Mouse (Mus musculus) thymus, postnatal 14 days (tissue): Measurements from ENCODE around the gene Pidd1.
A peak's percentile ranks its signal among the peaks of the same experiment; 100 is the strongest.

Experiments used
- DNase-seq: peaks from one replicate; pipeline ENCODE4 v3.0.0; 2021

The Pidd1 gene

DNA sequence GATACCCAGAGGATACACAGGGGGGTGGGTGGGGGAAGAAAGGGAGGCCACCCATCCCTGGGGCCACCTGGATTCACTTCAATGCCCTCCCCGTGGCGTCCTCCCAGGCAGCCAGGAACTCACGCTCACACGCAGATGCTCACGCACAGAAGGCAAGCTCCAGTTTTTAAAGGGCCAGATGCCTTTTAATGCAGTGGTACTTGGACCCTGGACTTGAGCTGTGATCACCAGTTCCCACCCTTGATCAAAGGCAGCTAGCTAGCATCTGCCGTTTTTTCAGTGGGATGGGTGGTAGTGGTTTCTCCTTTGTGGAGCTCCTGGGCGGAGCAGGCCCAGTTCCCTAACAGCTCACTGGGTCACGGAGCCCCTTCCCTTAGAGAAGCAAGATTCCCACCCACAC lies 9.4 kb downstream of the Pidd1 start:
- peak; percentile 48 for DNase-seq

DNA sequence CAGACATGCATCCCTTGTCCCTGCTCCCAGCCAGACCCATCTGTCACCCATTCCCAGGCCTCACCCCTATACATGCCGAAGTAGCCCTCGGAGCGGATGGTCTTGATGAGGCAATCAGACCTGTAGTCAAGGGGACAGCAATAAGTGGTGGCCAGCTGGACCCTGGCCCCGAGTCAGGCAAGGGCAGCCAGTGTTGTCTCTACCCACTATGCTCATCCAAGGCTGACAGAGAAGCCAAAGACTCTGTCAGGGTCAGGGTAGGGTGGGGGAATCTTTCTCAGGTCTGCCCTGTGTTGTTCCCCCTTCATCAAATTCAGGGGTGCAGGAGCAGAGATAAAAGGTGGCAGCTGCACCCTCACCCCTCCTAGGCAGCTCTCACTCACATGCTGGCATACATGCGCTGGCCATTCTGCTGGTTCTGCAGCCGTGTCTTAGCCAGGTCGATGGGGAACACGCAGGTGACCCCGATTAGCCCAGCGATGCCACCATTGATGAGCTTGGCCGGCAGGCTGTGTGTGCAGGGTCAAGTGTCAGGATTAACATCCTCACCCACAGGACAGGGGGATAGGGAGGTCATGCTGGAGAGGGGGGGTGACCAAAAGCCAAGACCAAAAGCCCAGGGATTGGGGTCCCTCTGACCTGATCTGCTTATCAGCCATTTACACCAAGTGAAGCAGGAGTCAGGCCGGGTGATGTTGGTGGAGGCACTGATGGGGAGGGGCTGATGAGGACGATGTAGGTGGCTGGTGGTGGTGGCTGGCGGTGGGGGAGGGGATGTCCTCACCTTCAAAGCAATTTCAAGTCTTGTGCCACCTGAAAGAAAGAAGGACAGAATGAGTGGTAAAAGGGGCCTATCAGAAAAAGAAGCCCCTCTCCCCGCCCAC lies 10.1 kb downstream of the Pidd1 start:
- DNase-seq: peak; percentile 5

DNA sequence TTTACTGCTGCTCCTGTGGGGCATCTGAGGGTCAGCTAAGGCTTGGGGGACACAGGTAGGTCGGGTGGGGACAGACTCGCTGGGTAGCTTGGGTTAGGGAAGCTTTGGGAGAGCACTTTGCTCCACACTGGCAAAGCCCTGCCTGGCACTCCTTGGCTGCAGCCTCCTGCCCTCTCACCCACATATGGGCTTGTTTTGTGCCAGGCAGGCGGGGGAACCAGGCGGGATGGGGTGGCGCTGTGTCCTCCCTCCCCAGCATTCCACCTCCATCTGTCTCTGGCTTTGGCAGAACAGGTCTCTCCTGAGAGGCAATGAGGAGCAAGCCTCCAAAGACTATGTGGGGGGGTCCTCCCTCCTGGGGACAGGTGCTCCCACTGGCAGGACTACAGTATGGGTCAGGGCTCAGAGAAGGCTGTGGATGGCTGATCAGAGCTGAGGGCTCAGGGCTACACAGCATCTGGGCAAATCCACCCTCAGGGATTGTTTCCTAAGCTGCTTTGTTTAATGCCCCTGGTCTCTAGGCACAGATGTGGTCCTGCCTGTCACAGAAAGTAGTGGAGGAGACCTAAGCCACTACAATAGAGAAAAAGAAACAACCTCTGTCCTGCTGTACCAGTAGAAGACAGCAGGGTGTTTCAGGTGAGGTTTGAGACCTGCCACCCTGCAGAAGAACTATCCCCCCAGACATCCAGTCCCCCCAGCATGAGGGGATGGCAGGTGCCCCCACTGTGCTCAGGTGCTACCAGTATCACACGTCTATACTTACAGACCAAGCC lies 10.9 kb downstream of the Pidd1 start:
- peak; percentile 5 for DNase-seq

DNA sequence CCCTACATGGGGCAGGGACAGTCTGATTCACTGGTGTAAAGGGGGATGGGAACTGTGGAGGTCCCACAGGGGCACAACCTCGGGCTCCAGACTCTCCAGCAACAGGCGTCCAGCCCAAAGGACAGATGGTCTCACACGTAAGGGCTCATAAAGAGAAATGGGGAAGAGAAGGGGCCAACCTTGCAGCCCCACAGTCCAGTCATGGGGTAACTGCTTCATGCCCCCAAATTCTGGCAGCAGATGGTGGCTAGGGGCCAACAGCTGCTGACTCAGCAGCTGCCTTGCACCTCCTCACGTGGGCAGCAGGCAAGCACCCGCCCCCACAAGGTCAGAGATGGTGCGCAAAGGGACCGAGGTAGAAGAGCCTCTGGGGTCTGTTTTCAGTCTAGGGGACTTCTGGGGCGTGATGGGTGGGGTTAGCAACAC lies 11.6 kb downstream of the Pidd1 start:
- DNase-seq: no peak

DNA sequence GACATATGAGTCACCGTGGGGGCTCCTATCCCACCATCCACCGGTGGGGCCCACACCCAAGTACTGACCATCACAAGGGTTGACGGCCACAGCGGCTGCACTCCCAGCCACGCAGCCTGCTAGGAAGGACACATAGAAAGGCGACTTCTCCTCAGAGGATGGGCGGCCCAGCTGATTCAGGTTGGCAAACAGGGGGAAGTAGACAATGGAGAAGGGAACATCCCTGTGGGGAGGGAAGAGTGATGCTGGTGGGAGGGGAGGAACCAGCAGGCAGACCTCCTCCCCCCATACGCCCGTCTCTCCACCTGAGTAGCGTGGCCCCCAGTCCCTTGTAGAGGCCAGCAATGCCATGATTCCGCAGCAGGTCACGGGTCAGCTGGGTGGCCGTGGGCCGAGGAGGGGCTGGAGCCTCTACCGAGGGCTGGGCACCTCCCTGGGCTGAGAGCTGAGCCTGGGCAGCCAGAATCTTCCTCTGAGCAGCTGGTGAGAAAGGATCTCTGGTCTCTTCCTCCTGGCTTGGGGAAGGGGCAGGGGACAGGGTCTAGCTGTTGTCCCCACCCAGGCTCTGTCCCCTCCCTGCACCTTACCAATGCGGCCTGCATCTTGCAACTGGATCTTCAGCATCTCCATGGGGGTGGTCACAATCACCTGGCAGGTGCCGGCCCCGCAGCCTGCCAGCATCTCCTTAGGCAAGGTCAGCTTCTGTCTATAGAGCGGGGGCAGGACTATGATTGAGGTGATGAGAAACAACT lies 12.2 kb downstream of the Pidd1 start:
- no peak for DNase-seq

DNA sequence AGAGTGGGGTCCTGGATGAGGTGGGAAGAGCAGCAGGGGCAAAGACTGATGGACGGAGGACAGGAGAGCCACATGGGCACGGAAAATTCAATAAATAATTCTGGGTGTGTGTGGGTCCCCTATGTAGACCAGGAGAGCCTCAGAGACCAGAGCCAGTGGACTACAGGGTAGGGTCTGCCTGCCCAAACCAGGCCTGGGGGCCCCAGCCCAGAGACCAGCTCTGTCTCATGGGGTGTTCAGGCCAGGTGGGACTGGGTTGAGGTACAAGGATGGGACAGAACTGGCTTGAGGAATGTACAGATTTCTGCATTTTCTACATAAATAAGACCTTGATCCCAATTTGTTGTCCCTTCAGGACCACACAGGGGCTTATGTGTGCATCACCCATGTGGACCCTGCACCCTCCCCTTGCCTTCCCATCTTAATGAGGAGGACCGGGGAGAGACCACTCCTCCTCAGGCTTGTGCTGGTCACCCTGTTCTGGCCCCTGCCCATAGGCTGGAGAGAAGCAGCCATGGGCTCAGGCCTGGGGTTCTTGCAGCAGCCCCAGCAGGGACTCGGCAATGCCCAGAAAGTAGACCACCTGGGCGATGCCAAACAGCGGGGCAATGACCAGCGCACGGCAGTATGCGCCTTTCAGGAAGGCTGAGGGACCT lies 13.1 kb downstream of the Pidd1 start:
- no peak for DNase-seq

DNA sequence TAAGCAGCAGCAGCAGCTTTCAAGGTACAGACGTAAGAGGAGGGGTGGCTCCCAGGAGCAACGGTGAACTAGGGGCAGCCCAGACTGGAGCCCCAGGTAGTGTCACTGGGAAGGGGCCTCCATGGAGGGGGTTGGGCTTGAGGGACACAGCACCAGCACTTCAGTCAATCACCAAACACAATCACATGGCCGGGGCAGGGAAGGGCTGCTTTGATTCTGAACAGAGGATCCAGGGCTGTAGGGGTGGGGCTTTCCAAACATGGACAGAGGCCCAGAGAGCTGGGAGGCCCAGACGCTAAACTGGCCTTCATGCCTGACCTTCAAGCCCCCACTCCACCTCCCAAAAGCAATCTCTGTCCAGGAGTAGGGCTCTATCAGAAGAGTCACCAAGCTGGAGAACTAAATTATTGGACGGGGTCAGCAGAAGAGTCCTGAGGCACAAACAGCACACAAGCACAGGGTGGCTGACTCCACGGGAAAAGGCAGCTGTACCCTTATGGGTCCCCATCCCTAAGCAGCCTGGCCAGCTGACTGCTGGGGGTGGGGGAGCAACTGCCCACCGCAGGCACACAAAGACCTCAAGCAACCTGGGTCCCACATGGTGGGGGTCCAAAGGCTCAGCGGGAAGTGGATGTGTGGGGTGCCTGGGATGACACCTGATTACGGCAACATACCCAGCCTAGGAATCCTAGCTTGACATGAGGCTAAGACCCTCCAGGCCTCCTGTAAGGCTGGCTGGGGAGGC lies 13.8 kb downstream of the Pidd1 start:
- DNase-seq: no peak

DNA sequence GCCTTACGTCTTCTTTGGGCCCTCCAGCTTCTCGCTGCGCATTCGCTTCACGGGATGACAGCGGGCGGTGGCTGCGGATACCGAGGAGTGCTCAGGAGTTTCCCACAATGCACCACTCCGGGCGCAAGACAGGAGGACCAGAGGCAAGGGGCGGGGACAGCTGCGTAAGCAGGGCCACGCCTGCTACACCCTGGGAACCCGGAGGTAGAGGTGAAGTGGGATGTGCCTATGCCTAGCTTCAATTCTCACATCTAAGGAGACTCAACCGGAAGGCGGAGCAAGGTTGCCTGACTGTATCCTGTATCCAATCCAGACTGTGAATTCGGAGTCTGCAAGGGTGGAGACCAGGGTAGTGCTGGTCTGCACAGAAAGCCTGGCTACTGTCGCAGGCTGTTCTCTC lies 14.5 kb downstream of the Pidd1 start, which contains the start of gene Cend1:
Cend1 (minus strand) TSS at position 182 of the 400 bp plus-strand sequence.
- peak; percentile 15 for DNase-seq

DNA sequence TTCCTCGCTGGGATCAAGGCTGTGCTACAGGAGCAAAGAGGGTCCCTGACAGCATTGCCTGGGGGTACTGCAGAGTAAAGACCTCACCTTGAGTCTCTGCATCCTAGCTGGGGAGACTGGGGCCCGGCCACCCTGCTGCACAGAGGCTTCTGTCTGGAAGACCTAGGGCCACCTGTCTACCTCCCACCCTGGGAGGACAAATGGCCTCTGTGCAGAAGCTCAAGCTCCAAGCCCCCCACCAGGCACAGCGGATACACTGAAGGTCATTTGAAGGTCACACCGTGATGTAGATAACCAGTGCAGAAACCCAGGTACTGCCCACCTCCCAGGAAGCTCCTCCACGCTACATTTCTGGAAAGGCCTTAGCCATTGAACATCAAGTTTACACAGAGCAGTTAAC lies 15.1 kb downstream of the Pidd1 start:
- no peak for DNase-seq

DNA sequence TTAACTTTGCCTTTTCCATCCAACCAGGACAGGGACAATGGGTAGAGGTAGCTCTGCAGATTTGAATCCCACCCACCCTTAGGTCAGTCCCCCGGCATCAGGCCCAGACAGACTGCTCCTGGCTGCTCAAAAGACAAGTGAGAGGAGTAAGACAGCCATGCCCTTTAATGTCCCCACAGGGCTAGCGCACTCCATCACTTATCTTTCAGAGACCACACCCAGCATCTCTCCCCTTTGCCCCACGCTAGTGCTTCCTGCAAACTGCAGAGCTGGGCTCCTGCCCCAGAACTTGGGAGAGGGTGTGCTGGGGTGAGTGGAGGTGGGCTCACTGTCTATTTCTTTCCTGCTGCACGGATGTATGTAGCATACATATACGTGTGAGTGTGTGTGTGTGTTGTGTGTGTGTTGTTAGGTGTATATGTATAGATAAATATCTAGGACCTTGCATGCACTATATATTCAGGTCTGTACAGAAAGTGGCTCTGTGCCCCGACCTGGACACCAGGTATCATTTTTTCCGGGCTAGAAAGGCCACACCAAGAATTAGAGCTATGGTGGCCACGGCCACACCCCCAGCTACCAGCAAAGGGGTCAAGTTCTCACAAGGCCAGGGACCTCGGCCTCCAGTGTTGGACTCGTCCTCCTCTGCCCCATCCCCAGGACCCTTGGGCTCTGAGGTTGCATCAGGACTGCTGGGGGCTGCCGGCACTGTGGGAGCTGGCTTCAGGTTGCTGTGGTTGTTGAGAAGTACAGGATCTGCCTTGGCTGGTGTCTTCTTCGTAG lies 16.7 kb downstream of the Pidd1 start:
- no peak for DNase-seq

DNA sequence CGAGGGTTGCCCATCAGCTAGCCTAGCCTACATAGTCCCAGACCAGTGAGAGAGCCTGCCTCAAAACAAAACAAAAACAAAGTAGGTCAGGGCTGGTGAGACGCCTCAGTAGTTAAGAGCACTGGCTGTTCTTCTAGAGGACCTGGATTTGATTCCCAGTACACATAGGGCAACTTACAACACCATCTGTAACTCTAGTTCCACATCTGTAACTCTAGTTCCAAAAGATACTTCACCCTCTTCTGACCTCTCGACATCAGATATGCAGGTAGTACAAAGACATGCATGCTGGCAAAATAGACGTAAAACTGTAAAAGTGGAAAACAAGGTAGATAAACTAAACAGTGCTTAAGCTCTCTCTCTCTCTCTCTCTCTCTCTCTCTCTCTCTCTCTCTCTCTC lies 20.0 kb downstream of the Pidd1 start:
- no peak for DNase-seq

DNA sequence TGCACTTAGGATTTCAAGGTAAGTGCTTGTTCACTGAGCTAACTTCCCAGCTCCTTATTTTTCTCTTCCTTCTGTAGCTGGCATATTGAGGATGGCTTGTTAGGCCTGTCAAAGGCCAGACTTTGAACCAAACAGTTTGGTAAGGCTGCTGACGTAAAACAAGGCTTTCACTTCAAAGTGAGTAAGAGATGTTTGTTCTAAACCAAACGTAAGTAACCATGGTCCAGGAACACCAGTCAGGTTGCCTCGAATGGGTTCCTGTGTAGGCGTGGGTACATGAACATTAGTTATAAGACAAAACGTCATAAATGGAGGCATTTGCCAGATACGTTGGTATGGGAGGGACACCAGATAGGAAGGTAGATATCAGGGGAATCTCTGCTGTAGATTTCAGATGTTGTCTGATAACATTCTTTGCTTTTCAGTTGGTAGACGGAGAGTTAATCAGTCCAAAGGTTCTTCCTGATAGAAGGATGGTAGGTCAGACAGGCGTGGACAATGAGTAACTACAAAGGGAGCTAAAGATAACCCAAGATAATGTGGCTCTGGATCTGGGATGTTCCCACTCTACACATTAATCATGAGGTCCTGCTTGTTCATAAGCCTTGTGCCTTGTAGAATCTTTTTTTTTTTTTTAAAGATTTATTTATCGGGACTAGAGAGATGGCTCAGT lies 23.7 kb downstream of the Pidd1 start:
- no peak for DNase-seq

DNA sequence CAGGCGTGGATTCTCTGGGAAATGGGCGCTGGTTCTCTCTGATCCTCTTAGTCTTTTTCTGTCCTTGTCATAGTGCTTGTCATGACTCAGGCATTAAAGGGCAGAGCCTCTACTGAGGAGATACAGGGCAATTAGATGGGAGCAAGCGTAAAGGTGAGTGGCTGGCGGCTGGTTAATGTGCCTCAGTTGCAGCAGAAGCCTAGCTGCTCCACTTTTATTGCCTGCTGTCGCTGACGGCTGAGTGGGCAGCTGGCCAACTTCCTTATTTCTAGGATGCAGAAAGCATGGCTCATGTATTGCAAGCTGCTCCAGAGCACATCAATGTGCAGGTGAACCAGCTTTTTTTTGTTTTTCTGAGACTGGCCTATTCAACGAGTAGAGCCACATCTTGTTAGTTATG lies 24.9 kb downstream of the Pidd1 start:
- no peak for DNase-seq

DNA sequence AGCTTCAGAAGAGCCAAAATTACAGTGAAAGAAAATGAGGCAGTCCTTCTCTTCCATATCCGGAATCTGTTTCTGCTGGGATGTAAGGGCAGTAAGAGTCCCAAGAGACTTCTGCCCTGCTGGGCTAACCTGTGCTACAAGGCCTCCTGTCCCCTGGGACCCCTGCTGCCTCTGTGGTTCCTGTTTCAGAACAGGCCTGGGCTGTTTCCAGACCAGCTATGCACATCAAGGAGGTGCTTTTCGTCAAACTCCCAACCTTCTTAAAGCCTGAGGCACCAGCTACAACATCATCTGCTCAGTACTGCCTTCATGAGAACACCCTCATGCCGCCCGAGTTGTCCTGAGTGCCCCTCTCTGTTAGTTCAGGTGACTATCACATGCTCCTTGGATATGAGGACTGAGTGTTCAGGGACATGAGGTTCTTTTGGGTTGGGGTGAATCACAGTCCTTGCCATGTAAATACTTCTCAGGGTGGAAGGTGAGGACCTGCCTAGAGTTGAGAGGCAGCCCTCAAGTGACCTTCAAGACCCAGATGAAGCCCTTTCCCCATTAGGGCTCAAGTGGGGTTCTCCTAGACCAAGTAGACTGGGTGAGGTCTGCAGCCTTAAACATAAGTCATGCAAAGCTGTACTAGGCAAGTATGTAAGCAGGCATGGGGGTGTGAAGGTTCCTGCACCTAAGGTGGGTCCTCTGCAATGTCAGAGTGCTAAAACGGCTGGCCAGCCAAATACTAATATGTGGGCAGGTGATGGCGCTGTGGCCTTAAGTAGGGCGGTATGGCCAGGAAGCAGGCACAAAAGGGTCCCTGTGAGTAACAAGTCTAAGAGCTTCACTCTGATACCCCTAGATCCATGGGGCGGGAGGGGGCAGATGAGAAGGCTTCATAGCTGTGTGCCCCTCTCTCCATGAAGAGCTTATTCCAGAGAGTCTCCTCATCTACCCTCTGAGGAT lies 25.8 kb downstream of the Pidd1 start:
- DNase-seq: no peak

DNA sequence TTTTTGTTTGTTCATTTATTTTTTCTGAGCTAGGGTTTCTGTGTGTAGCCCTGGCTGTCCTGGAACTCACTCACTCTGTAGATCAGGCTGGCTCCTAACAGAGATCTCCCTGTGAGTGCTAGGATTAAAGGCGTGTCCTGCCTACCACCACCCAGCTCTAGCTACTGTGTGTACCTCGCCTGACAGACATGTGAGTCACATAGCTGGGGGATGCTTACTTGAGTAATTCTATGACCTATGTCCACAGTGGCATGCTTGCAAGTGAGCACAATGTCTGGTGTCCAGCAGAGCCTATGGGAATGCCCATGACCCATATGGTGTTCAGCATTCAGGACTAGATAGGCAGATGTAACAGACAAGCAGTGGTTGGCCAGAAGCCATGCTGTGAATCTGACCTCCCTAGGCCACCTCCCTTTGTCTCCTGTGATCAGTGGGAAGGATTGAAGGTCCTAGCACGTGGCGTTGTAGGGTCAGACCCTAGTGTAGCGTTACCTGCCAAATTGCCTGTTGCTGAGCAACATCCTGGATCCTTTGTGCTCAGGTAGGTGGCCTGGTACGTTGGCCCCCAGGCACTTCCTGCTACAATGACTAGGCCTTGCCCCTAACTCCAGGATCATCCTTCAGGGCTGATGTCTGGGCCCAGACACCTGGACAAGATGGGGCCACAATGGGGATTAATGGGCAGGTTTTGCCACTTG lies 27.5 kb downstream of the Pidd1 start:
- no peak for DNase-seq

DNA sequence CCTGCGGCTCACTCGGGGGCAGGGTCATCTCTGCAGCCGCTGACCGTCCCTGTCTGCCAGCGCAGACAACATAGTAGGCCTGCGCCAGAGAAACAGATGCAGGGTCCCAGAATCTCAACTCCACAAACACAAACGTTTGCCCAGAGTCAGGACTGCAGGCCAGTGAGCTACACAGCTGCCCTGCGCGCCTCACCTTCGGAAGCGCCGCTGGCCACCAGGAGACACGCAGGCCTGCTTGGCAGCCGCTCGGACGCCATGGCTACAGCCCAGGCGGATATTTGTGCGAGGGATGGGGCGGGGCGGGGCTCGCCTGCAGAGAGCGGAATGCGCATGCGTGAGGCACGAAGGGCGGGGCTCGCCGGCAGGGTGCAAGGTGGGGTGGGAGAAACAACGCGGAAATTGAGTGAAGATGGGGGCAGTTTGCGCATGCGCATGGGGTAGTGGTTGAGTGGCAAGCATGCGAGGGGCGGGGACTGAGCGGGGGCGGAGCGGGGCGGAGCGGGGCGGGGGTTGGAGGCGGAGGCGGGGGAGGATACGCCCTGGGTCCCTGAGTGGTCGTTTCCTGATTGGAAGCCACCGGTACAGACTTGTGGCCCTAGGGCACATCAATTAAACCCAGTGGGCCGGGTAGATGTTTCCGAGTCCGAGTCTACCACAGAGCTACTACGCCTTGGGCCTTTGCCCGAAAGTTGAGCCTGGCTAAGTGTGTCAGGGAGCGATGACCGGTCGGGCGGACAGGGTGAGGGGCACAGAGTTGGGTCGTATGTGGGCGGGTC lies 29.8 kb downstream of the Pidd1 start, which contains the start of gene Gatd1:
Gatd1 (minus strand) TSS at position 328 of the 776 bp plus-strand sequence.
- peak; percentile 100 for DNase-seq

DNA sequence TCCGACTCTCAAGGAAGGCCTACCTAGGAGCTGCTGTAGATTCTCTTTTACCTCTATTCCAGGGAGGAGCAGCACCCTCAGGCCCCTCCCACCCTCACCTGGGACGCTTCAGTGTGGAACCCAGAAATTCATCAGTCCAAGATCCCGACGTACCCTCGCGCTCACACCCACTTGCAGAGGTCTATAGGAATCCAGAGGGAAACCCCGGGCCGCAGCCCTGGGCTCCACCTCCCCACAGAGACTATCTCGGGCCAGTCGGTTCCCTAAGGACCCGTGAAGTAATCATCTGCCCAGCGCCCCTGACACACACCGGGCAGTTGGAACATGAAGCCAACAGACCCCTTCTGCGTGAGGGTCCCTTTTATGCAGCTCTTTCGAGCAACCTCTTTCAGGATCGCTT lies 30.5 kb downstream of the Pidd1 start:
- DNase-seq: peak; percentile 37

DNA sequence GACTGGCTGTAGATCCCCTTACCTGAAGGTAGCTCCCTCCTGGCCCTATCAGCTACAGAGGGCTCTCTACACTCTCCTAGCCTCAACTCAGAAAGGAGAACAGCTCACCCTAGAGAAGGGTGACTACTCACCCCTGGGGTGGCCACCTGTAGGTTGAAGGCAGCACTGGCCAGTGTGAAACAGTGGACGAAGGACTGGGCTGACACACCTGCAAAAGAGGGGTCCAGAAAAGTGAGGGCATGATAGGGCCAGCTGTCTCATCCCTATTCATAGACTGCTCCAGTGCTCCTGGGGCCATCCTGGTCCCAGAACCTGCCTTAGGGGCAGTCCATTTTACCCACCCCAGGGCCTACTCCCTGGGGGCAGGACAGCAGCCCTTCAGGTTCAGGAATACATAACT lies 32.2 kb downstream of the Pidd1 start:
- DNase-seq: no peak
